Mouse (Mus musculus) ES-E14 (cell line): ENCODE results near the gene Tle2. TPM values are rescaled to one million over a fixed set of nuclear protein-coding genes. Genes with fewer than 3 reads are reported as not detected.
A peak's percentile ranks its signal among the peaks of the same experiment; 100 is the strongest.

ENCODE experiments used
- DNase-seq: peaks from one replicate; pipeline ENCODE4 v3.0.0-alpha.2; 2013; ENCODE audit warnings: low read depth, low spot score
- H3K27ac ChIP-seq: 2 replicates; pipeline ENCODE4 v1.5.1; 2012; ENCODE audit warnings: low read depth, mild to moderate bottlenecking, low read length, moderate library complexity, mixed read lengths; ENCODE audit not compliant: poor library complexity, insufficient read depth, severe bottlenecking
- H3K36me3 ChIP-seq: 2 replicates; pipeline ENCODE4 v1.6.1; 2012; ENCODE audit warnings: mild to moderate bottlenecking, low read length, moderate library complexity, mixed read lengths; ENCODE audit not compliant: control insufficient read depth, poor library complexity, insufficient read depth, severe bottlenecking
- H3K4me1 ChIP-seq, 2 experiments: fragments of 150-350 bp in 1 of 2; sonication (generic) in 1 of 2; 2 replicates each; pipeline ENCODE4 v1.6.1; 2012; ENCODE audit warnings: low read length in 2 of 2, mild to moderate bottlenecking in 1 of 2, mixed read lengths in 1 of 2; ENCODE audit not compliant: control insufficient read depth in 2 of 2, insufficient read depth in 2 of 2, poor library complexity in 1 of 2
- H3K4me3 ChIP-seq, 2 experiments: fragments of 150-350 bp in 1 of 2; sonication (generic) in 1 of 2; 2 replicates each; pipeline ENCODE4 v1.5.1; 2012; ENCODE audit warnings: low read length in 2 of 2, low read depth in 1 of 2, mild to moderate bottlenecking in 1 of 2, mixed read lengths in 1 of 2; ENCODE audit not compliant: insufficient read depth in 1 of 2, poor library complexity in 1 of 2, severe bottlenecking in 1 of 2
- H3K9ac ChIP-seq: 2 replicates; pipeline ENCODE4 v1.6.1; 2012; ENCODE audit warnings: low read depth, mild to moderate bottlenecking, low read length, mixed read lengths; ENCODE audit not compliant: poor library complexity, insufficient read depth, severe bottlenecking
- H3K9me3 ChIP-seq: fragments of 150-350 bp; sonication (generic); 2 replicates; pipeline ENCODE4 v1.6.1; 2012; ENCODE audit warnings: low read depth, mild to moderate bottlenecking, low read length; ENCODE audit not compliant: control insufficient read depth, insufficient read depth
- CHD2 ChIP-seq: IDR thresholded peaks from 2 replicates; pipeline ENCODE4 v1.6.1; 2014; ENCODE audit warnings: mild to moderate bottlenecking, low read depth, low read length, inconsistent platforms
- HCFC1 ChIP-seq: IDR thresholded peaks from 2 replicates; pipeline ENCODE4 v1.6.1; 2012; ENCODE audit warnings: low read length, inconsistent platforms, borderline replicate concordance; ENCODE audit not compliant: insufficient read depth
- MAFK ChIP-seq: IDR thresholded peaks from 2 replicates; pipeline ENCODE4 v1.6.1; 2014; ENCODE audit warnings: mild to moderate bottlenecking, low read depth, low read length, inconsistent platforms; ENCODE audit not compliant: insufficient read depth
- ZC3H11A ChIP-seq: IDR thresholded peaks from 2 replicates; pipeline ENCODE4 v1.6.1; 2012; ENCODE audit warnings: low read depth, mild to moderate bottlenecking, inconsistent platforms, low read length, borderline replicate concordance
- ZNF384 ChIP-seq: IDR thresholded peaks from 2 replicates; pipeline ENCODE4 v1.6.1; 2012; ENCODE audit warnings: low read depth, low read length, inconsistent platforms
- in situ Hi-C, 2 experiments: fragments of 600-800 bp; cut with MboI; formaldehyde crosslinking; loops; one replicate each; pipeline ENCODE4 v1.15.1; 2025; ENCODE audit warnings: low sequenced_read_pairs in 2 of 2, inconsistent platforms in 1 of 2; ENCODE audit not compliant: unreplicated experiment in 2 of 2
- total RNA-seq: library from RNA; depleted of rRNA; stranded (reverse); fragments of 300-350 nt; gene quantifications from 2 replicates; pipeline ENCODE4 v1.2.3, GENCODE M21; 2012

Tle2 gene
- total RNA-seq, 1 experiment, result 2.4 TPM

GRCm38 (mm10) chr10:81550257-81550656 lies 24.1 kb upstream of the Tle2 start:
- TF ChIP-seq ZNF384 (no peak), HCFC1 (no peak), CHD2 (no peak), ZC3H11A (no peak), MAFK (no peak)
- H3K9me3 ChIP-seq, result no peaks in the 10 kb centered on the region
- no peaks in the 10 kb centered on the region for H3K36me3 ChIP-seq
- H3K9ac ChIP-seq, result no peak overlapping the region
- H3K4me1 ChIP-seq, result peaks cover 4 to 6% of the 10 kb centered on the region in 2 experiments; a peak in 2 of 4 replicates
- peak; percentile 74 for DNase-seq
- in situ Hi-C loops, result no loop called here
- no peak overlapping the region for H3K4me3 ChIP-seq
- no peak overlapping the region for H3K27ac ChIP-seq

GRCm38 (mm10) chr10:81551597-81552102 lies 22.7 kb upstream of the Tle2 start:
- no peak overlapping the region for H3K27ac ChIP-seq

GRCm38 (mm10) chr10:81553232-81553631 lies 21.1 kb upstream of the Tle2 start:
- no peak for DNase-seq
- H3K27ac ChIP-seq, result no peak overlapping the region; the same call in 1 of the 2 replicates
- TF ChIP-seq HCFC1 (no peak), ZC3H11A (peak; percentile 5; the same call in 1 of the 2 replicates)
- peaks cover 3 to 9% of the 10 kb centered on the region in 2 experiments; a peak in 2 of 4 replicates for H3K4me1 ChIP-seq
- H3K36me3 ChIP-seq, result no peaks in the 10 kb centered on the region
- H3K9me3 ChIP-seq, result no peaks in the 10 kb centered on the region
- H3K9ac ChIP-seq, result no peak overlapping the region
- H3K4me3 ChIP-seq, result no peak overlapping the region
- in situ Hi-C loops, result no loop called here

More at GRCm38 (mm10) chr10:81551597-81552102, 22.7 kb upstream of the Tle2 start:
- TF ChIP-seq MAFK (no peak), ZC3H11A (no peak), ZNF384 (no peak), CHD2 (no peak), HCFC1 (no peak)
- H3K4me3 ChIP-seq, result no peak overlapping the region
- no peaks in the 10 kb centered on the region for H3K36me3 ChIP-seq
- H3K9me3 ChIP-seq, result no peaks in the 10 kb centered on the region
- in situ Hi-C loops, result no loop called here
- peak; percentile 77 for DNase-seq
- H3K4me1 ChIP-seq, result peaks cover 3 to 6% of the 10 kb centered on the region in 2 experiments; a peak in 2 of 4 replicates
- H3K9ac ChIP-seq, result peak overlapping the region; percentile 51; the same call in 1 of the 2 replicates

GRCm38 (mm10) chr10:81553807-81554755 lies 20.3 kb upstream of the Tle2 start:
- Histone ChIP-seq H3K4me1 (peaks cover 3 to 11% of the 10 kb centered on the region in 2 experiments; a peak in 2 of 4 replicates), H3K4me3 (no peak overlapping the region), H3K36me3 (no peaks in the 10 kb centered on the region), H3K9me3 (no peaks in the 10 kb centered on the region), H3K9ac (no peak overlapping the region; the same call in 1 of the 2 replicates), H3K27ac (peak overlapping the region; percentile 5; the same call in 1 of the 2 replicates)
- in situ Hi-C loops, result no loop called here
- no peak for DNase-seq
- TF ChIP-seq MAFK (no peak), ZC3H11A (no peak), ZNF384 (no peak), HCFC1 (no peak), CHD2 (no peak)
